13 mouse cellular contexts compared by ENCODE assay signal in the genomic region with DNA sequence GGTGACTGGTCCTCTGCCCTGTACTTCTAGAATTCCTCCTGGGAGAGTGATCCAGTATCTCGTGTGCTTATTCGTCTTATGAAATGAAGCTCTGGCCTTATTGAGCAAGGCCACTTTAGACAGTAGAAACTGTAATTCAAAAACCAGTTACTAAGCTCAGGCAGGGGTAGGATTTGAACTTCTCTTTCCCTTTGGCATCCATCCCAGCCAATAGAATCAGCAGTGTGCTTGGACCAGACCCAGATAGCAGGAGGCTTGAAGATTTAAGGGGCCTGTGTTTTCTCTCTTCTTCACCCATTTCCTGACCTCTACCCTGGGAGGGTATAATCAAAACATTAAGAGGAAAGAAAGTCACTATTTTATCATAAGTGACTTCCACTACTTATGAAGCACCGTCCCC. TPM values are rescaled to one million over a fixed set of nuclear protein-coding genes. Genes with fewer than 3 reads are reported as not detected.
DNase-seq lines count a peak whose midpoint lies in the region; ATAC-seq and TF ChIP-seq lines count a peak whose summit lies in the region.
"Had no signal": no experiment of that assay in that cellular context is flagged by ENCODE, and none has a peak within 500 bp of the region (broad histone marks: within the 10 kb centered on the region; RNA-seq: fewer than 3 reads in every experiment).

No protein-coding gene starts in this region.

- DNase-seq in adrenal gland, postnatal 10 days: peak; percentile 39
- no peak for DNase-seq in adrenal gland, adult 8-10 months
- no peak for DNase-seq in heart, adult 8-10 months (ENCODE audit: low spot score)
- peak; percentile 45 for DNase-seq in liver, adult 2 months (ENCODE audit: extremely low read depth, low read depth, low spot score)
- DNase-seq in liver: no peak
- DNase-seq in lung, postnatal 14 days: peak; percentile 33
- DNase-seq in left cerebral cortex, postnatal 36 days (ENCODE audit: low spot score in 2 of 2): no peak
- DNase-seq: cerebellum, postnatal 36 days had no signal

- peaks cover 4% of the 10 kb centered on the region for H3K9me3 ChIP-seq in heart, embryonic 16.5 days (replicated peaks; ENCODE audit: control insufficient read depth, low read length)
- H3K9me3 ChIP-seq: embryonic facial prominence, embryonic 12.5 days; limb, embryonic 15.5 days had no signal

- intact Hi-C loops in left cerebral cortex, postnatal 36 days (cut with DNase I): loop anchor here (5.0 to 10.0 kb wide), 3 partner anchors 57 to 241 kb away; no protein-coding TSS in a partner anchor

- H3K4me1 ChIP-seq in heart, embryonic 16.5 days (ENCODE audit: control insufficient read depth, insufficient read depth, low read length): peaks cover 25% of the 10 kb centered on the region
- H3K4me1 ChIP-seq in liver, adult 2 months (ENCODE audit: control insufficient read depth, insufficient read depth, low read length): peaks cover 13% of the 10 kb centered on the region

- no peaks in the 10 kb centered on the region for H3K79me2 ChIP-seq in liver, adult 2 months (ENCODE audit: control insufficient read depth, insufficient read depth, low read length)

- no peak for TF ChIP-seq POLR2A in liver, adult 2 months (IDR thresholded peaks at IDR 0.05; ENCODE audit: extremely low read depth, insufficient read depth, low read length)

- WGBS in heart, embryonic 16.5 days: 36% methylated on average over 3 of the region's 3 CpGs
- WGBS in liver, adult 2 months: 29% methylated on average over 3 of the region's 3 CpGs

- no peak overlapping the region for H3K4me2 ChIP-seq in heart, embryonic 16.5 days (ENCODE audit: low read depth, low read length)

- ATAC-seq in heart, embryonic 16.5 days (replicated peaks; ENCODE audit: extremely low read depth, insufficient read depth, low FRiP score): no peak

- H3K36me3 ChIP-seq in heart, embryonic 16.5 days (ENCODE audit: control insufficient read depth, insufficient read depth): no peaks in the 10 kb centered on the region
- H3K36me3 ChIP-seq in liver, adult 2 months (ENCODE audit: control insufficient read depth, insufficient read depth, low read length): no peaks in the 10 kb centered on the region
- H3K36me3 ChIP-seq: embryonic facial prominence, embryonic 12.5 days; limb, embryonic 15.5 days had no signal

- H3K27me3 ChIP-seq in heart, embryonic 16.5 days (ENCODE audit: control insufficient read depth, insufficient read depth, low read length): no peaks in the 10 kb centered on the region
- H3K27me3 ChIP-seq in liver, adult 2 months (ENCODE audit: control insufficient read depth, insufficient read depth, low read length): no peaks in the 10 kb centered on the region

- no peak for TF ChIP-seq CTCF in liver, adult 2 months (IDR thresholded peaks at IDR 0.05; ENCODE audit: low read depth, low read length)

- H3K27ac ChIP-seq in heart, embryonic 16.5 days (ENCODE audit: low read length): peak overlapping the region; percentile 23; the same call in 1 of the 2 replicates
- no peak overlapping the region for H3K27ac ChIP-seq in liver, adult 2 months (replicated peaks; ENCODE audit: insufficient read depth, low read depth, low read length)
- H3K27ac ChIP-seq: embryonic facial prominence, embryonic 12.5 days; kidney, postnatal 0 days; limb, embryonic 15.5 days had no signal

- H3K4me3 ChIP-seq in heart, embryonic 16.5 days (ENCODE audit: low read length): no peak overlapping the region
- no peak overlapping the region for H3K4me3 ChIP-seq in liver, adult 2 months (ENCODE audit: insufficient read depth, low read depth, low read length)
- H3K4me3 ChIP-seq: limb, embryonic 15.5 days had no signal

- H3K9ac ChIP-seq in heart, embryonic 16.5 days (ENCODE audit: low read length): no peak overlapping the region
- no peak overlapping the region for H3K9ac ChIP-seq in liver, adult 2 months (ENCODE audit: low read depth, low read length)
- H3K9ac ChIP-seq: embryonic facial prominence, embryonic 12.5 days; limb, embryonic 15.5 days had no signal

RNA-seq across cellular contexts. Expression of gene Hunk, which starts 1.8 kb away (rescaled TPM):
- 1 to 10 TPM; 5.5 to 7.7 TPM for total RNA-seq in adrenal gland, postnatal 10 days (2021)
- 10 to 100 TPM in 2 of 4 experiments, 1 to 10 TPM in 2; 5.3 to 14.9 (median 8.2) TPM for total RNA-seq in adrenal gland, adult 8-10 months (2022)
- 7.2 and 8.3 TPM in 2 replicates for polyA plus RNA-seq in heart, embryonic 16.5 days (2015; fragmentation: Nextera tagmentation; extraction: Ambion mirVana)
- total RNA-seq in heart, adult 8-10 months (2022): under 1 TPM; 0.19 to 0.79 (median 0.45) TPM
- total RNA-seq in liver, adult 2 months (2014; rRNA removed): 0.74 and 2.0 TPM in 2 replicates
- 0.36 and 0.50 TPM in 2 replicates for polyA plus RNA-seq in liver, adult 2 months (2012; rRNA removed)
- 10 to 100 TPM; 13.7 to 25.6 TPM for total RNA-seq in left cerebral cortex, postnatal 36 days (2021)
- total RNA-seq: megakaryocyte progenitor cell, adult 5-6 weeks had no signal

Comparison
In these comparisons a context has a peak if more than half of its experiments do, and no peak if none do; other contexts are left out.
1. DNase-seq: peak in adrenal gland, postnatal 10 days (single experiment), liver, adult 2 months (single experiment) and lung, postnatal 14 days (single experiment); none in adrenal gland, adult 8-10 months (single experiment), heart, adult 8-10 months (single experiment), liver (single experiment) and left cerebral cortex, postnatal 36 days (0 of 2).